Mouse (Mus musculus) C2C12 (cell line): Measurements from ENCODE around the gene Cdc123.

Experiments
- CEBPB ChIP-seq: IDR thresholded peaks from one replicate; pipeline ENCODE4 v1.6.1; 2011; ENCODE audit warnings: low read depth, mild to moderate bottlenecking, control low read depth, moderate library complexity
- CTCF ChIP-seq: IDR thresholded peaks from one replicate; pipeline ENCODE4 v1.5.1; 2011; ENCODE audit not compliant: control insufficient read depth, insufficient read depth, insufficient read length
- USF1 ChIP-seq: IDR thresholded peaks from one replicate; pipeline ENCODE4 v1.6.1; 2011; ENCODE audit warnings: low read depth, mild to moderate bottlenecking, control low read depth, moderate library complexity

GRCm38 (mm10) chr2:5805228-5805627, 39.7 kb downstream of the Cdc123 start:
- TF ChIP-seq CTCF (no peak), USF1 (no peak), CEBPB (no peak)
